Mouse (Mus musculus) bone marrow, adult 2 months (tissue): Measurements from ENCODE around the gene Gm4201.
"Not testable (repeated sequence)": the region's sequence is repeated elsewhere in the genome, so short reads cannot be mapped to it uniquely, and the experiment has no call there.

ENCODE experiments used
- CTCF ChIP-seq: fragments of 200-500 bp; IDR thresholded peaks from 2 replicates; pipeline ENCODE4 v1.5.1; 2011; ENCODE audit warnings: low read length, control low read depth; ENCODE audit not compliant: control insufficient read depth, insufficient read depth
- POLR2A ChIP-seq: fragments of 200-500 bp; IDR thresholded peaks from 2 replicates; pipeline ENCODE4 v1.6.1; 2011; ENCODE audit warnings: low read depth, mild to moderate bottlenecking, control low read depth, low read length, borderline replicate concordance; ENCODE audit not compliant: control insufficient read depth

DNA sequence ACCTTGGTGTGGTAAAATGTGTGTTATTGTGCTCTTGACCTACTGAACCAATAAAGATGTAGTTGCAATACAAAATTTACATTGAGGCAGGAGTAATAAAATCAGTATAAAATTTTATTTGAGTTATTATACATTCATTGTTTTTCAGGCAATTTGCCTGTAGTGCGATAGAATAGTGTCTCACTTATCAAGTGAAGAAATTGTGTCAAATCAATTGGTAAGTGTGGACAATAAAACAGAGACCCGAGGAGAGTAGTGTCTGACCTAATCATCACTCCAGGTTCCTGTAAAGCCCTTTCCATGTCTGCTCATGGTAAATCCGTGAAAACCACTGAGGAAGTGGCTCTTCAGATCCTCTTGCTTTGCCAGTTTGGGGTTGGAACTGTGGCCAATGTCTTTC is 42.5 kb downstream of the Gm4201 start, which contains the start of gene Vmn1r152:
- not testable (repeated sequence) for TF ChIP-seq POLR2A, CTCF
